Mouse (Mus musculus): ENCODE measurements at regions not wholly inside any gene's neighbourhood (a gene's known extent, or its start where the extent isn't known, plus 50 kb on each side); places are given as distances from the start of the nearest gene placed in this dataset.

DNA sequence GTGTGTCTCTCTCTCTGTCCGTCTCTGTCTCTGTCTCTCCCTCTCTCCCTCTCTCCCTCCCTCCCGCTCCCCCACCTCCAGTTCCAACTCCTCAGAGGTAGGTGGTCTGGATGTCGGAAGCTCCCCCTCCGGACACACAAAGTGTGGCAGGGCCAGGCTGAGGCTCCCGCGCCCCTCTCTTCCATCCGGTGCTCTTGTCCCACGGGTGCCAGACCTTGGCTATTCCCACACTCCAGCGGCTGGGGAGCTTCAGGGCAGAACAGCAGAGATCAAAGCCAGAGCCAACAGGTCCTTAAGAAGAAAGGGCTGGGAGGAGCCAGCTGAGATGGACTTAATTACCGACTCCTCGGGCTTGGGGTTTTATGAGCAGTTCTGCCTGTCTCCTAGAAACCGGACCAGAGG lies 101.1 kb upstream of the Med13l start:
- peaks cover 10% of the 10 kb centered on the region for H3K4me1 ChIP-seq
- H3K4me3 ChIP-seq: no peak overlapping the region; the same call in 1 of the 2 replicates

GRCm38 (mm10) chr5:118461967-118462366 lies 98.5 kb upstream of the Med13l start:
- no peak for ATAC-seq (replicated peaks)
- Histone ChIP-seq H3K27me3 (peaks cover 6% of the 10 kb centered on the region; the same call in 1 of the 2 replicates), H3K4me2 (replicated peaks) (no peak overlapping the region), H3K27ac (replicated peaks) (no peak overlapping the region), H3K9ac (replicated peaks) (no peak overlapping the region), H3K4me3 (no peak overlapping the region), H3K36me3 (no peaks in the 10 kb centered on the region), H3K4me1 (peaks cover 25% of the 10 kb centered on the region), H3K9me3 (no peaks in the 10 kb centered on the region)
- 68% methylated on average over 4 of the region's 4 CpGs for WGBS

More for the DNA sequence above, 101.1 kb upstream of the Med13l start:
- under 1% methylated on average over 12 of the region's 12 CpGs for WGBS
- Histone ChIP-seq H3K9me3 (no peaks in the 10 kb centered on the region), H3K4me2 (replicated peaks) (peak overlapping the region; percentile 33), H3K27ac (replicated peaks) (no peak overlapping the region), H3K36me3 (no peaks in the 10 kb centered on the region), H3K9ac (replicated peaks) (no peak overlapping the region), H3K27me3 (peaks cover under 1% of the 10 kb centered on the region; the same call in 1 of the 2 replicates)
- ATAC-seq (replicated peaks): no peak; the same call in 1 of the 2 replicates

DNA sequence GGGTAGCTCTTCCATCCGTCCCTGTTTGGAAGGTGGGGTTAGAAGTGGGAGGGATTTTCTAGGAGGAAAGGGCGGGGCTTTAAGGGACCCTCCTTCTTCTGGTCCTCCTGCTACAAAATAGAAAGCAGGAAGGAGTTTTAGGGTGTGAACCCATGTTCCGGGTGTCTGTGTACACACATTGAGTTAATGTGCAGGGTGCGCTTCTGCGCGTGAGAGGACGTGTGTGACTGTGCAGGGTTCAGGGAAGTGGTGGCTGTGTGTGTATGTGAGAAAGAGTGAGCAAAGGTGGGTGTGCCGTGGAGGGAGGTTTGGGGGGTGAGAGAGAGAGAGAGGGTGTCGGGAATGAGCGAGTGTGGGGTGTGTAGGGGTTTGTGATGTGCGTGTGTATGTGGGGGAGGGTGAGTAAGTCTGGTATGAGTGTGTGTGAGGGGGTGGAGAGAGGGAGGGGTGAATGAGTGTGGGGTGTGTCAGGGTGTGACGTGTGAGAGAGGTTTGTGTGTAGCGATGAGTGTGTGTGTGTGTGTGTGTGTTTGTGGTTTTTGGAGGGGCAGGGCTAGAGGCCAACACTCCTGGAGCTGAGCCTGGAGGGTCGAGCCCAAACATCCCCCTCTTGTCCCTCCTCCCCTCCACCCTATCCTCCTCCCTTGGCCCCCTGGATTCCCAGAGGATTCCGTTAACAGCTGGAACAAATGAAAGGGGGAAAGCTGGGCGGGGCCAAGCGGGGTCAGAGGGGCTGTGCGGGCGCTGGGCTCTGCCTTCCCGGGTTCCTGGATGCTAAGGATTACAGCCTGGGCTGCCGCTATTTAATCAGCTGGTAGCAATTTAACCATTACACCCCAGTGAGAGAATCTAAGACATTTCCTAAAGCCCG lies 95.3 kb upstream of the Med13l start:
- no peaks in the 10 kb centered on the region for H3K36me3 ChIP-seq
- H3K4me2 ChIP-seq (replicated peaks): peak overlapping the region; percentile 44
- peak overlapping the region; percentile 37; the same call in 1 of the 2 replicates for H3K9ac ChIP-seq (replicated peaks)
- peaks cover 6% of the 10 kb centered on the region; the same call in 1 of the 2 replicates for H3K27me3 ChIP-seq
- H3K27ac ChIP-seq (replicated peaks): no peak overlapping the region
- peak; percentile 26; the same call in 1 of the 2 replicates for ATAC-seq (replicated peaks)
- peak overlapping the region; percentile 26 for H3K4me3 ChIP-seq
- peaks cover 15% of the 10 kb centered on the region for H3K4me1 ChIP-seq
- H3K9me3 ChIP-seq: no peaks in the 10 kb centered on the region
- WGBS: 9% methylated on average over 22 of the region's 22 CpGs

DNA sequence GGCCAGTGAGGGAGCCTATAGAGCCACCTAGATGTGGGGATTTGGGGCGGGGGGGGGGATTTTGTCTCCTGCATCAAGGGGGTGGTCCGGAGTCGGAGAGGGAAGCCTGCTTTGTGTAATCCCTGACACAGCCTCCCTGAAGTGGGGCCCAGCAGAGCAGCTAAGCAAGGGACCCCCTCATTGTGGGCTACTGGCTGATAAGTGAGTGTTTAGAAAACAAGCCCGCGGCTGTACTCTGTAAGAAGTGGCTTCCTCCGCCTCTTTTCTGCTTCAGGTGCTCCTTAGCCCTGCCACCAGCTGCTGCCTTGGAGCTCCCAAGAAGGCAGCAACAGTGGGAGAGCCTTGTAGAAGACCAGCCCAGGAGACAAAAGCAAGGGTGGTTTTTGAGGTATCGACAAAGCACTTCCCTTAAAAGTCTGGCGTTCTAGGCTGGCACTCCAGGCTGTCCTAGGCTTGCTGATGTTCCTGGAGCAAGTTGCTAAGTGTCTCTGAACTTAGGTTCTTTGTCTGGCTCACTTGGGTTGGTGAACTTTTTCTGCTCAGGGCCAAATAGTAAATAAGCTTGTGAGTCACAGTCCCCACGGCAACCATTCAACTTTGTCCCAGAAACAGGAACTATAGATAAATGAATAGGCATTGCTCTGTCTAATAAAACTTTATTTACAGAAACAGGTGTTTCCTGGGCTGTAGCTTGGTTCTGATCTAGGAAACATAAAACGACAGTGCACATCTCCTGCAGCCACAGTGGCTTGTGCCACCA lies 94.3 kb upstream of the Med13l start:
- H3K4me1 ChIP-seq: peaks cover 15% of the 10 kb centered on the region
- H3K4me2 ChIP-seq (replicated peaks): peak overlapping the region; percentile 44
- H3K9ac ChIP-seq (replicated peaks): no peak overlapping the region
- H3K27ac ChIP-seq (replicated peaks): no peak overlapping the region
- no peaks in the 10 kb centered on the region for H3K9me3 ChIP-seq
- H3K4me3 ChIP-seq: peak overlapping the region; percentile 26; the same call in 1 of the 2 replicates
- ATAC-seq (replicated peaks): no peak
- no peaks in the 10 kb centered on the region for H3K36me3 ChIP-seq
- peaks cover 6% of the 10 kb centered on the region; the same call in 1 of the 2 replicates for H3K27me3 ChIP-seq
- 12% methylated on average over 10 of the region's 10 CpGs for WGBS

DNA sequence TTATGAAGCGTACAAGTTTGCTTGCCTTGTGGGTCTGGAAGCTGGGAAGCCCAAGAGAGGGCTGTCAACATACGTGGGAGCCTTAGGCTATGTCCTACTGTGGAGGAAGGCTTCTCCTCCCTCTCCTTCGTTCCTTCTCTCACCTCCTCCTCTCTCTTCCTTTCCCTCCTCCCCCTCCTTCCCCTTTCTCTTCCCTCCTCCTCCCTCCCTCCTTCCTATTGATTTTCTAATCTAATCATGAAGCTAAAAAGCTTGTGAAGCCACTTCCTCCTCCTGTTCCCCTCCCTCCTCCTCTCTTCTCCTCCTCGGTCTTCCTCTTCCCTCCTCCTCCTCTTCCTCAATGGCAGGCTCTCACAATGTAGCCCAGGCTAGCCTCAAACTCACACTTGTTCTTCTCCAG lies 91.7 kb upstream of the Med13l start:
- H3K4me1 ChIP-seq: peaks cover 15% of the 10 kb centered on the region
- H3K27me3 ChIP-seq: peaks cover 6% of the 10 kb centered on the region; the same call in 1 of the 2 replicates
- H3K36me3 ChIP-seq: no peaks in the 10 kb centered on the region
- no peak overlapping the region for H3K9ac ChIP-seq (replicated peaks)
- H3K4me2 ChIP-seq (replicated peaks): no peak overlapping the region
- ATAC-seq (replicated peaks): no peak
- H3K27ac ChIP-seq (replicated peaks): no peak overlapping the region
- WGBS: 57% methylated on average over 4 of the region's 4 CpGs
- H3K9me3 ChIP-seq: no peaks in the 10 kb centered on the region
- no peak overlapping the region for H3K4me3 ChIP-seq

- Histone ChIP-seq H3K9me3 (no peaks in the 10 kb centered on the region), H3K4me1 (no peaks in the 10 kb centered on the region), H3K4me2 (replicated peaks) (no peak overlapping the region), H3K27me3 (no peaks in the 10 kb centered on the region), H3K27ac (replicated peaks) (no peak overlapping the region), H3K36me3 (no peaks in the 10 kb centered on the region), H3K9ac (replicated peaks) (no peak overlapping the region), H3K4me3 (no peak overlapping the region)
- 50% methylated on average over 5 of the region's 5 CpGs for WGBS
- no peak for ATAC-seq (replicated peaks)
Observed at GRCm38 (mm10) chr5:118471569-118471968, 88.9 kb upstream of the Med13l start.

DNA sequence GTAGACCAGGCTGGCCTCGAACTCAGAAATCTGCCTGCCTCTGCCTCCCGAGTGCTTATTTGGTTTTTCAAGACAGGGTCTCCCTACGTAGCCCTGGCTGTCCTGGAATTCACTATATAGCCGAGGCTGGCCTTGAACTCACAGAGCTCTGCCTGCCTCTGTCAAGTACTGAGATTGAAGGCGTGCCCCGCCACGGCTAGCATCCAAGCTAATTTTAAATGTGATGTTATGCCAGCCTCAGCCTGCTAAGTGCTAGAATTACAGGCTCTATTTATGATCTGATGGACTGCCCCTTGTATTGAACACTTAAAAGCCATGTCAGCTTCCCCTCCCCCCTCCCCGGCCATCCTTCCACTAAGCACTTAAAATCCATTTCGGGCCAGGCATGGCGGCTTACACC lies 88.2 kb upstream of the Med13l start:
- Histone ChIP-seq H3K36me3 (no peaks in the 10 kb centered on the region), H3K9me3 (no peaks in the 10 kb centered on the region), H3K27me3 (no peaks in the 10 kb centered on the region), H3K4me2 (replicated peaks) (no peak overlapping the region), H3K4me3 (no peak overlapping the region), H3K9ac (replicated peaks) (no peak overlapping the region), H3K27ac (replicated peaks) (no peak overlapping the region), H3K4me1 (0 out of 2 replicates have a peak, but pooled peaks cover under 1% of the 10 kb centered on the region)
- no peak for ATAC-seq (replicated peaks)
- 93% methylated on average over 10 of the region's 10 CpGs for WGBS

DNA sequence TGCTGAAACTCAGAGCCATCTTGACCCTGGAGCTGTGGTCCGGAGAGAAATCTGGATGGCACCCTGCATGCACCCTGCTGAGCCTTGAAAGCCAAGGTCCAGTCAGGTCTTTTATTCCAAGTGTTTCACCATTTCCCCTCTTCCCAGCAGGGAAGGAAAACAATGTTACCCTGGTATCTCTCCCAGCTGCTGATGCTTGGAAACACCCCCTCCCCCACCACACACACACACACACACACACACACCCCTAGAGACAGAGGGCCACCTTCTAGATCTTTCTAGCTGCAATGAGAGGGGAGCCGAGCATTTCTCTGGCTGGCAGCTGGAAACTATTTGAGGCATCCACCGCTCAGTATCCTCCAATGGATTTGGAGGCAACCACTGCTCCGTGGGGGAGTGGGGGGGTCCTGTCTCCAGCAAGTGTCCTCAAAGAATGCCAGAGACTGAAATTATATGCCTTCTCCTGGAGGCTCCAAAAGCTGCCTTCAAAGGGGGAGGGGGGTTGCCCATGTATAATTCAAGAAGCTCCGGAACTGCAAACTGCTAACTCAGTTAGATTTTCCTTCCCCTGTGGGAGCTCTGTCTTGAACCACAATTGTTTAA lies 87.2 kb upstream of the Med13l start:
- no peaks in the 10 kb centered on the region for H3K36me3 ChIP-seq
- H3K4me2 ChIP-seq (replicated peaks): no peak overlapping the region
- no peak for ATAC-seq (replicated peaks)
- WGBS: 46% methylated on average over 5 of the region's 5 CpGs
- H3K9me3 ChIP-seq: no peaks in the 10 kb centered on the region
- H3K4me3 ChIP-seq: no peak overlapping the region
- no peaks in the 10 kb centered on the region for H3K27me3 ChIP-seq
- no peak overlapping the region for H3K9ac ChIP-seq (replicated peaks)
- H3K4me1 ChIP-seq: 0 out of 2 replicates have a peak, but pooled peaks cover 9% of the 10 kb centered on the region
- H3K27ac ChIP-seq (replicated peaks): no peak overlapping the region

DNA sequence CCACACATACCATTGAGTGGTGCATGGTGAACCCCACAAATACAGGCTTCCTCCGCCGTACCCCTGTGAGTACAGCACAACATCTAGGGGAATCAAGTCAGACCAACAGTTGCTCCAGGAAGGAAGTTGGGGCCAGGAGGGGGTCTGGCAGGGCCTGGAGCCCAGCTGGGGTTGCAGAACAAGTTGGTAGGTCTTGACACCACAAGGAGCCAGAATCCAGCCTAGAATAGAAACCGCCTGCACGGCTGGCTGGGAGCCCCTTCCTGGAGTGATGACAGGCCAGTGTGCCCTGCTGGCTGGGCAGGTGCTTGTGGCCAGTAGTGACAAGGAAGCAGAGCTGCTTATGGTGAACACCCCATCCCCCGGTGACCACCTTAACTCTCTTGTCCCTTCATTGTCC lies 83.9 kb upstream of the Med13l start:
- WGBS: 94% methylated on average over 5 of the region's 5 CpGs
- no peaks in the 10 kb centered on the region for H3K27me3 ChIP-seq
- no peak overlapping the region for H3K27ac ChIP-seq (replicated peaks)
- H3K9me3 ChIP-seq: no peaks in the 10 kb centered on the region
- 0 out of 2 replicates have a peak, but pooled peaks cover 9% of the 10 kb centered on the region for H3K4me1 ChIP-seq
- H3K4me3 ChIP-seq: no peak overlapping the region
- no peak for ATAC-seq (replicated peaks)
- H3K9ac ChIP-seq (replicated peaks): no peak overlapping the region
- H3K36me3 ChIP-seq: no peaks in the 10 kb centered on the region
- H3K4me2 ChIP-seq (replicated peaks): no peak overlapping the region

DNA sequence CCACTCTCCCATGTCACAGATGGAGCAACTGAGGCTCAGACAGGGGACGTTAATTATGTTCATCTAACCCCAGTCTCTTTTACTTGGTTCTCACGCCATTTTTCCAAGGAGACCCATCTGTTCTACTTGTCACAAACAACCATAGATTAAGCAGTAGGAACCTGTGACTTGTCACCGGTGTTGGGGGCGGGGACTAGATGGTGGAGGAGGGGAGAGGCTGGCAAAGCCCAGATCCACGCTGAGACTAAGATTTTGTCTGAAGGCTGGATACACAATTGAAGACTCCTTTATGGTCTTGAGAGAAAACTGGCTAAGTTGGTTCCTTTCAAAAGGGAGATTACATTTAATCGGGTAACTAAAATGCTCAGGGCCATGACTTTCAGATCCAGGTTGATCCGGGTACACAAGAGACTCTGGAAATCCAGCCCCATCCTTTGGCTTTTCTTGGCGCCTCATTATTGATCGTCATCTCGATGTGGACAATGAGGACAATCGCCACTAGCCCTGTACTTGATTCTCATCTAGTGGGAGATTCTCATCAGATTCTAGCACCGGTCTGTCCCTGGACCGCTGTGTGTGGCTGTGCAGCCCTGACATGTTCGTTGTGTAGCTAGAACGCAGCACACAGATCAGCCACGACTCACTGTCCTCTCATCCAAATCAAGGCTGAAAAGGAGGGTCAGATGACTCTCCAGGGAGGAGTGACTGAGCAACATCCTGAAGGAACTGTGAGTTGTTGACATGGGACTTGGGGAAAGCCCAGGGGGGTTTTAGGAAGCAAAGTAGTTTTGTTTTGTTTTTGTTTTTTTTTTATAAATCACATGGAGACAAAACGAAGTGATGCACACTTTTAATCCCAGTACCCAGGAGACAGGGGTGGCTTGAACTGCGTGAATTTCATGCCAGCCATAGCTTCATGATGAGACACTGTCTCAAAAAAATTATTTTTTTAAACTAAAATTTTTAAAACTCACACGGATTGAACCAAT lies 83.1 kb upstream of the Med13l start:
- Histone ChIP-seq H3K4me2 (replicated peaks) (peak overlapping the region; percentile 64), H3K27ac (replicated peaks) (no peak overlapping the region), H3K27me3 (no peaks in the 10 kb centered on the region), H3K9me3 (no peaks in the 10 kb centered on the region), H3K36me3 (no peaks in the 10 kb centered on the region), H3K9ac (replicated peaks) (peak overlapping the region; percentile 21; the same call in 1 of the 2 replicates), H3K4me3 (no peak overlapping the region), H3K4me1 (0 out of 2 replicates have a peak, but pooled peaks cover 9% of the 10 kb centered on the region)
- WGBS: 57% methylated on average over 19 of the region's 19 CpGs
- ATAC-seq (replicated peaks): 0 out of 2 replicates have a peak, but pooled peaks have one; percentile 11

Measured in forebrain, embryonic 15.5 days (tissue).